Comparison of ENCODE assay signal across 15 mouse cellular contexts in the genomic region with DNA sequence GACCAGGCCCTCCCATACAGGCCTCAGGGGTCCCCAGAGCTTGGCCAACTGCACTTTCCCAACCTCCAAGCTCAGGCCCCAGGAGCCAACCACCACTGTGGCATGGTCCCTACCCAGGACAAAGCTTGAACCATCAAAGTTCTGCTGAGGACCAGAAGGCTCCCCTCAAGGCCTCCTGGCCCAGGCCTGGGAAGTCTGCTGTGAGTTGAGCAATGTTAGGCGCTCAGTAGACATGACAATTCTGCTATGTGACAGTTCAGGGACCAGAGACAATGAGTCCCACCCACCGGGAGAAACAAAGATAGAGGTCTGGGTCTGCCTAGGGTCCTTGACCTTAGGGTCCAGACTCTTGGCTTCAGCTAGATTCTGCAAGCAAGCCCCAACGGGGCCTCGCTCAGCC.
DNase-seq lines count a peak whose midpoint lies in the region; ATAC-seq and TF ChIP-seq lines count a peak whose summit lies in the region.
"Had no signal": no experiment of that assay in that cellular context is flagged by ENCODE, and none has a peak within 500 bp of the region (broad histone marks: within the 10 kb centered on the region; RNA-seq: fewer than 3 reads in every experiment).

No protein-coding gene starts in this region.

- H3K9ac ChIP-seq in heart, embryonic 16.5 days (ENCODE audit: low read length) = 0 out of 2 replicates have a peak overlapping the region, but pooled peaks have one; percentile 7
- no peak overlapping the region for H3K9ac ChIP-seq in heart, adult 2 months (ENCODE audit: low read depth, low read length)
- H3K9ac ChIP-seq in midbrain, embryonic 11.5 days (ENCODE audit: low read length) = no peak overlapping the region
- H3K9ac ChIP-seq in liver, embryonic 16.5 days (ENCODE audit: low read depth, low read length) = no peak overlapping the region
- H3K9ac ChIP-seq: forebrain, embryonic 13.5 days had no signal

- H3K4me3 ChIP-seq in heart, embryonic 16.5 days (ENCODE audit: low read length) = no peak overlapping the region
- no peak overlapping the region for H3K4me3 ChIP-seq in heart, adult 2 months
- no peak overlapping the region for H3K4me3 ChIP-seq in midbrain, embryonic 10.5 days
- H3K4me3 ChIP-seq in midbrain, embryonic 11.5 days (ENCODE audit: low read depth, low read length) = no peak overlapping the region
- no peak overlapping the region for H3K4me3 ChIP-seq in liver, embryonic 16.5 days (ENCODE audit: low read depth, low read length)
- H3K4me3 ChIP-seq: embryonic facial prominence, embryonic 13.5 days; forebrain, embryonic 13.5 days had no signal

- no peak for TF ChIP-seq CTCF in heart, adult 2 months (IDR thresholded peaks at IDR 0.05)

- 0 out of 2 replicates have a peak overlapping the region, but pooled peaks have one; percentile 27 for H3K27ac ChIP-seq in heart, embryonic 16.5 days (ENCODE audit: low read length)
- no peak overlapping the region for H3K27ac ChIP-seq in heart, adult 2 months
- H3K27ac ChIP-seq in midbrain, embryonic 10.5 days (replicated peaks) = peak overlapping the region; percentile 57; the same call in 1 of the 2 replicates
- H3K27ac ChIP-seq in midbrain, embryonic 11.5 days (ENCODE audit: low read depth, low read length) = no peak overlapping the region; the same call in 1 of the 2 replicates
- 0 out of 2 replicates have a peak overlapping the region, but pooled peaks have one; percentile 43 for H3K27ac ChIP-seq in liver, embryonic 16.5 days (ENCODE audit: low read length)
- H3K27ac ChIP-seq: embryonic facial prominence, embryonic 13.5 days; forebrain, embryonic 13.5 days; hindbrain, postnatal 0 days had no signal

- intact Hi-C loops in heart, adult 2 months (cut with DNase I) = no loop called here

- no peaks in the 10 kb centered on the region for H3K36me3 ChIP-seq in heart, embryonic 16.5 days (ENCODE audit: control insufficient read depth, insufficient read depth)
- H3K36me3 ChIP-seq in heart, adult 2 months (ENCODE audit: control insufficient read depth, insufficient read depth, low read length) = no peaks in the 10 kb centered on the region
- H3K36me3 ChIP-seq in midbrain, embryonic 10.5 days = 0 out of 2 replicates have a peak, but pooled peaks cover 5% of the 10 kb centered on the region
- H3K36me3 ChIP-seq in midbrain, embryonic 11.5 days (ENCODE audit: control insufficient read depth, insufficient read depth, low read length) = no peaks in the 10 kb centered on the region
- H3K36me3 ChIP-seq in liver, embryonic 16.5 days (ENCODE audit: control insufficient read depth, insufficient read depth) = no peaks in the 10 kb centered on the region
- H3K36me3 ChIP-seq: embryonic facial prominence, embryonic 13.5 days had no signal

- no peaks in the 10 kb centered on the region for H3K79me2 ChIP-seq in heart, adult 2 months (replicated peaks; ENCODE audit: control insufficient read depth, insufficient read depth, low read length)

- no peak for DNase-seq in heart, adult 2 months
- DNase-seq in midbrain, embryonic 10.5 days (ENCODE audit: low spot score) = no peak
- DNase-seq in midbrain, embryonic 11.5 days (ENCODE audit: low spot score, missing footprints) = no peak
- peak; percentile 48 for DNase-seq in lung, postnatal 36 days
- no peak for DNase-seq in T-cell, adult 2 months (ENCODE audit: low spot score)
- no peak for DNase-seq in layer of hippocampus, adult 9-10 months (ENCODE audit: low spot score)
- DNase-seq: cerebellum, adult 11-12 months; right cerebral cortex, postnatal 25 days; thymus, postnatal 36 days had no signal

- H3K4me2 ChIP-seq in heart, embryonic 16.5 days (ENCODE audit: low read depth, low read length) = no peak overlapping the region
- H3K4me2 ChIP-seq in midbrain, embryonic 11.5 days = no peak overlapping the region
- H3K4me2 ChIP-seq in liver, embryonic 16.5 days (ENCODE audit: low read depth, low read length) = no peak overlapping the region
- H3K4me2 ChIP-seq: embryonic facial prominence, embryonic 13.5 days; forebrain, embryonic 13.5 days had no signal

- no peak for ATAC-seq in heart, embryonic 16.5 days (replicated peaks; ENCODE audit: extremely low read depth, insufficient read depth, low FRiP score)
- no peak for ATAC-seq in midbrain, embryonic 11.5 days (ENCODE audit: low FRiP score)
- ATAC-seq in liver, embryonic 16.5 days (ENCODE audit: low read depth) = no peak
- ATAC-seq: CD4-positive, CD25-positive, alpha-beta regulatory T cell, adult 4 months; forebrain, embryonic 13.5 days; hindbrain, postnatal 0 days had no signal

- WGBS in heart, embryonic 16.5 days = 66% methylated on average over 4 of the region's 4 CpGs
- 78% methylated on average over 4 of the region's 4 CpGs for WGBS in heart, adult 2 months
- 71% methylated on average over 4 of the region's 4 CpGs for WGBS in midbrain, embryonic 10.5 days
- 60% methylated on average over 4 of the region's 4 CpGs for WGBS in midbrain, embryonic 11.5 days
- 54% methylated on average over 4 of the region's 4 CpGs for WGBS in liver, embryonic 16.5 days (ENCODE audit: insufficient replicate concordance)

- no peaks in the 10 kb centered on the region for H3K27me3 ChIP-seq in heart, embryonic 16.5 days (ENCODE audit: control insufficient read depth, insufficient read depth, low read length)
- no peaks in the 10 kb centered on the region for H3K27me3 ChIP-seq in heart, adult 2 months (ENCODE audit: control insufficient read depth, insufficient read depth, low read length)
- H3K27me3 ChIP-seq in midbrain, embryonic 10.5 days (ENCODE audit: low read depth, poor library complexity, severe bottlenecking) = no peaks in the 10 kb centered on the region
- no peaks in the 10 kb centered on the region for H3K27me3 ChIP-seq in midbrain, embryonic 11.5 days (ENCODE audit: control insufficient read depth, insufficient read depth, low read length)
- no peaks in the 10 kb centered on the region for H3K27me3 ChIP-seq in liver, embryonic 16.5 days (ENCODE audit: control insufficient read depth, insufficient read depth, low read depth, low read length)
- H3K27me3 ChIP-seq: embryonic facial prominence, embryonic 13.5 days; forebrain, embryonic 13.5 days had no signal

- no peak for TF ChIP-seq EP300 in heart, adult 2 months (IDR thresholded peaks at IDR 0.05; ENCODE audit: insufficient read depth, low read depth, low read length)

- no peak for TF ChIP-seq POLR2A in heart, adult 2 months (IDR thresholded peaks at IDR 0.05; ENCODE audit: insufficient read depth, low read depth, low read length)

- H3K4me1 ChIP-seq in heart, embryonic 16.5 days (ENCODE audit: control insufficient read depth, insufficient read depth, low read length) = peaks cover 37% of the 10 kb centered on the region
- H3K4me1 ChIP-seq in heart, adult 2 months (ENCODE audit: control insufficient read depth, insufficient read depth, low read length) = peaks cover 18% of the 10 kb centered on the region
- H3K4me1 ChIP-seq in midbrain, embryonic 10.5 days = peaks cover 90% of the 10 kb centered on the region
- peaks cover 13% of the 10 kb centered on the region; the same call in 1 of the 2 replicates for H3K4me1 ChIP-seq in midbrain, embryonic 11.5 days (ENCODE audit: control insufficient read depth, insufficient read depth, low read length)
- peaks cover 18% of the 10 kb centered on the region for H3K4me1 ChIP-seq in liver, embryonic 16.5 days (ENCODE audit: control insufficient read depth, low read depth, low read length)

- no peaks in the 10 kb centered on the region for H3K9me3 ChIP-seq in heart, embryonic 16.5 days (replicated peaks; ENCODE audit: control insufficient read depth, low read length)
- no peaks in the 10 kb centered on the region for H3K9me3 ChIP-seq in midbrain, embryonic 10.5 days (replicated peaks)
- H3K9me3 ChIP-seq in midbrain, embryonic 11.5 days (ENCODE audit: control insufficient read depth, low read length) = no peaks in the 10 kb centered on the region
- no peaks in the 10 kb centered on the region for H3K9me3 ChIP-seq in liver, embryonic 16.5 days (replicated peaks; ENCODE audit: control insufficient read depth, low read length)
- H3K9me3 ChIP-seq: embryonic facial prominence, embryonic 13.5 days; forebrain, embryonic 13.5 days had no signal

Comparison
In these comparisons a context has a peak if more than half of its experiments do, and no peak if none do; other contexts are left out.
1. H3K27ac ChIP-seq: peak in heart, embryonic 16.5 days (single experiment), midbrain, embryonic 10.5 days (single experiment) and liver, embryonic 16.5 days (single experiment); none in heart, adult 2 months (single experiment) and midbrain, embryonic 11.5 days (single experiment).